Mouse (Mus musculus) WW6 (cell line): ENCODE results near the gene Rnf31.
A peak's percentile ranks its signal among the peaks of the same experiment; 100 is the strongest.

Experiments
- DNase-seq: peaks from one replicate; pipeline ENCODE4 v3.0.0-alpha.2; 2013; ENCODE audit warnings: low read depth, low spot score

Rnf31 gene

GRCm38 (mm10) chr14:55591331-55591891 lies at the start of gene Rnf31:
TSS of gene Rnf31 (plus strand) at chr14:55591708.
- peak; percentile 89 for DNase-seq

- DNase-seq: no peak
These were observed 49.2 kb upstream of the Rnf31 start for GRCm38 (mm10) chr14:55542268-55542667.

GRCm38 (mm10) chr14:55544334-55544733 lies 47.2 kb upstream of the Rnf31 start:
- DNase-seq: no peak

GRCm38 (mm10) chr14:55550191-55550590 lies 41.3 kb upstream of the Rnf31 start:
- DNase-seq: no peak

- no peak for DNase-seq
These were observed 40.2 kb upstream of the Rnf31 start for GRCm38 (mm10) chr14:55551347-55551746.

- no peak for DNase-seq
These were observed 39.7 kb upstream of the Rnf31 start for GRCm38 (mm10) chr14:55551794-55552193.

GRCm38 (mm10) chr14:55554635-55555034 lies 36.9 kb upstream of the Rnf31 start:
- DNase-seq: no peak

GRCm38 (mm10) chr14:55555788-55556187 lies 35.7 kb upstream of the Rnf31 start:
- DNase-seq: no peak

- DNase-seq: no peak
These were observed 34.5 kb upstream of the Rnf31 start for GRCm38 (mm10) chr14:55557003-55557402.

- no peak for DNase-seq
These were observed 33.9 kb upstream of the Rnf31 start for GRCm38 (mm10) chr14:55557587-55557986.

- DNase-seq: no peak
These were observed 32.6 kb upstream of the Rnf31 start for GRCm38 (mm10) chr14:55558740-55559448.

- DNase-seq: peak; percentile 94
These were observed 31.7 kb upstream of the Rnf31 start, which contains the start of gene Dcaf11 for GRCm38 (mm10) chr14:55559799-55560201. TSS of gene Dcaf11 (plus strand) at chr14:55560006.

GRCm38 (mm10) chr14:55560202-55561073 lies 31.1 kb upstream of the Rnf31 start, which contains the start of gene A730061H03Rik:
TSS of gene A730061H03Rik (minus strand) at chr14:55560406.
- DNase-seq: peak; percentile 98

- no peak for DNase-seq
These were observed 29.6 kb upstream of the Rnf31 start for GRCm38 (mm10) chr14:55561860-55562259.

GRCm38 (mm10) chr14:55563249-55563648 lies 28.3 kb upstream of the Rnf31 start:
- DNase-seq: no peak

GRCm38 (mm10) chr14:55565748-55566147 lies 25.8 kb upstream of the Rnf31 start:
- no peak for DNase-seq

- DNase-seq: no peak
These were observed 24.0 kb upstream of the Rnf31 start for GRCm38 (mm10) chr14:55567496-55567895.

GRCm38 (mm10) chr14:55570588-55570987 lies 20.9 kb upstream of the Rnf31 start:
- DNase-seq: no peak

GRCm38 (mm10) chr14:55571760-55572159 lies 19.7 kb upstream of the Rnf31 start:
- no peak for DNase-seq

- DNase-seq: no peak
These were observed 16.2 kb upstream of the Rnf31 start, which contains the start of gene Fitm1 for GRCm38 (mm10) chr14:55575302-55575701. TSS of gene Fitm1 (plus strand) at chr14:55575617.

- no peak for DNase-seq
These were observed 15.8 kb upstream of the Rnf31 start for GRCm38 (mm10) chr14:55575711-55576110.

- DNase-seq: no peak
These were observed 15.1 kb upstream of the Rnf31 start for GRCm38 (mm10) chr14:55576376-55576775.
